Mouse (Mus musculus) E14TG2a.4 (cell line): ENCODE measurements around the gene Shld1.

Source experiments
- H3K27me3 ChIP-seq: 2 replicates; pipeline ENCODE4 v1.6.1; 2014; ENCODE audit warnings: low read length, control low read depth; ENCODE audit not compliant: insufficient read depth
- H3K36me3 ChIP-seq: 2 replicates; pipeline ENCODE4 v1.6.1; 2014; ENCODE audit warnings: low read length, control low read depth; ENCODE audit not compliant: insufficient read depth
- H3K4me1 ChIP-seq: replicated peaks from 2 replicates; pipeline ENCODE4 v1.6.1; 2014; ENCODE audit warnings: low read depth, low read length, control low read depth
- H3K4me3 ChIP-seq: replicated peaks from 2 replicates; pipeline ENCODE4 v1.5.1; 2014; ENCODE audit warnings: mild to moderate bottlenecking, low read length
- H3K9me3 ChIP-seq: 2 replicates; pipeline ENCODE4 v1.6.1; 2014; ENCODE audit warnings: low read length, control low read depth
- CTCF ChIP-seq: conservative IDR thresholded peaks from 2 replicates; pipeline ENCODE4 v1.5.1; 2014; ENCODE audit warnings: low read length
- NANOG ChIP-seq: IDR thresholded peaks from 2 replicates; pipeline ENCODE4 v1.6.1; 2014; ENCODE audit warnings: borderline replicate concordance, low read length, mixed read lengths
- POU5F1 ChIP-seq: IDR thresholded peaks from 2 replicates; pipeline ENCODE4 v1.6.1; 2014; ENCODE audit warnings: low read length, borderline replicate concordance

Gene Shld1

DNA sequence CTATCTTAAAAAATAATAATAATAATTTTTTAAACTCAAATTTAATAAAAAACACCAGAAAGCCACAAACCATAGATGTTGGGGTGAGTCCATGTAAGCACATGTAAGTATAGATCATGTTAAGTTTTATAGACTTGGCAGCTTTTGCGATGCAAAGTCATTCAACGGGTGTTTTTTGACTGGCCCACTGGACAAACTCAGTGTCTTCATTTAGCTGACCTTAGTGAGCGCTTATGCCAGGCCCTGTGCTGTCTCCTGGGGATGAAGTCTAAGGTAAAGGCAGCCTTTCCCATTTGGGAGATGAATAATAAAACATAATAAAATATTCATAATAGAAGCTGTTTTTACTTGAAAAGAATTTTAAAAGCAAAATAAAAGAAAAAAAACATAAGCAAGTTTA, 28.2 kb downstream of the Shld1 start:
- Histone ChIP-seq H3K36me3 (peaks cover 9% of the 10 kb centered on the region), H3K4me1 (peaks cover 28% of the 10 kb centered on the region), H3K4me3 (no peak overlapping the region), H3K27me3 (no peaks in the 10 kb centered on the region), H3K9me3 (peaks cover 5% of the 10 kb centered on the region)
- TF ChIP-seq POU5F1 (no peak), CTCF (no peak), NANOG (no peak)

DNA sequence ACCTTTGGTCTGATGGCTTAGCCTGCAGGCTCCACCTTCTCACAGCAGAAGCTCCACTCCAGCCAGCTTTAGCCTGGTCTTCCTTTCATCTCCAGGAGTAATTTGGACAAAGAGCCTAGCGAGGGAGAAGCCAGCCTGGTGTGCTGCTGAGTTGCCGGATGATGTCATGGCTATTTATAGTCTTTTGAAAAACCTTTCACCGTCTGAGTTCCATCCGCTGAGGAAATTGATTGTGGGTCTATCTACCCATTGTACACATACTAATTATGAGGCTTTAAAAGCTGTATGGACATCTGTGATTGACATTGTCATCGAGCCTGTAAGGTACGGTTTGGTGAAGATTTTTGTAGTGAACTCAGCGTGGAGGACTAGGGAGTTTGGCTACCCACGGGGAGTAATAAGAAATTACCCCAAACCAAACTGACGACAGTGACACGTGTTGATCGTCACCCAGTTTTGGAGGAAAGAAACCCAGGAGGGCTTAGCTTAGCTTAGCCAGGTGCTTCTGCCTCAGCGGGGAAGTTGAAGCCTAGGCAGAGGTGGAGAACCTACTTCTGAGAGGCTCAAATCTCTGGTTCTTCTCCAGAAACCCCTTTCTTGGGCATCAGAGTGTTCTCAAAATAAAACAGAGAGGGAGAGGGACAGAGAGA, 28.8 kb downstream of the Shld1 start:
- no peak overlapping the region for H3K4me3 ChIP-seq
- peaks cover 7% of the 10 kb centered on the region; the same call in 1 of the 2 replicates for H3K36me3 ChIP-seq
- peaks cover 5% of the 10 kb centered on the region for H3K9me3 ChIP-seq
- H3K4me1 ChIP-seq, result peaks cover 22% of the 10 kb centered on the region
- TF ChIP-seq NANOG (no peak), CTCF (no peak), POU5F1 (no peak)
- no peaks in the 10 kb centered on the region for H3K27me3 ChIP-seq

- Histone ChIP-seq H3K36me3 (peaks cover under 1% of the 10 kb centered on the region; the same call in 1 of the 2 replicates), H3K9me3 (peaks cover 5% of the 10 kb centered on the region), H3K27me3 (no peaks in the 10 kb centered on the region), H3K4me1 (peaks cover 18% of the 10 kb centered on the region), H3K4me3 (no peak overlapping the region)
- peak; percentile 77 for TF ChIP-seq CTCF
- no peak for TF ChIP-seq NANOG
Observed at GRCm38 (mm10) chr2:132716154-132716553, 29.4 kb downstream of the Shld1 start.

GRCm38 (mm10) chr2:132716901-132717536, 30.3 kb downstream of the Shld1 start:
- H3K9me3 ChIP-seq, result peaks cover 5% of the 10 kb centered on the region
- H3K4me1 ChIP-seq, result peaks cover 24% of the 10 kb centered on the region
- no peak for TF ChIP-seq POU5F1
- no peak for TF ChIP-seq CTCF
- TF ChIP-seq NANOG, result no peak
- no peaks in the 10 kb centered on the region for H3K27me3 ChIP-seq
- H3K36me3 ChIP-seq, result no peaks in the 10 kb centered on the region
- H3K4me3 ChIP-seq, result no peak overlapping the region

GRCm38 (mm10) chr2:132717537-132717912, 30.8 kb downstream of the Shld1 start:
- H3K4me1 ChIP-seq, result peaks cover 29% of the 10 kb centered on the region
- TF ChIP-seq POU5F1 (no peak), CTCF (no peak), NANOG (no peak)
- H3K9me3 ChIP-seq, result peaks cover 5% of the 10 kb centered on the region
- H3K4me3 ChIP-seq, result no peak overlapping the region
- H3K36me3 ChIP-seq, result no peaks in the 10 kb centered on the region
- H3K27me3 ChIP-seq, result no peaks in the 10 kb centered on the region

DNA sequence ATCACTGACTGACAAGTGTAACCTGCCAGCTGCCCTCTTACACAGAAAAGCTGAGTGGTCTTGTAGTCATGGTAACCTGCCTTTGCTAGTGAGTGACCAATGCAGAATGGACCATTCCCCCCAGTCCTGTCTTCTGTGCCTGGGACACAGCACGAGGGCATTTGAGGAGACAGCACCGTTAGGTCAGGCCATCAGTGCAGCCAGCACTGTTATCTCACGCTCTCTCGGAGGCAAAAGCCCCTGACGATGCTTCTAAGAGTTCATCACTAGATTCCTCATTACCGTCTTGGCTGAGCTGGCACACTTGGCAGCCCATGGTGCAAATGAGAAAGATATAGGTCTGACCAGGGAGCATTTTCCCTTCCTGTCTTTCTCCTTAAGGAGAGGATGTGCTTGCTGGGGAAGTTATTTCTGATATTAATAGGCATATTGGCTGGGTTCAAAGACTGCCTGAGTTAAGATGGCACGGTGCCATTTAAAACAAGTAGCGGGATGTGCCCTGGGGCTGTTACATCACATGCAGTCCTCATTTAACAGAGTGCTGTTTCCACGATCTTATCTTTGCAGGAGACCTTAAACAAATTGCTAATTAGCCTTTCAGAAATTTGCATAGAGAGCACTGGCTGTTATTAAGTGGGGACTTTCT, 34.3 kb downstream of the Shld1 start:
- Histone ChIP-seq H3K27me3 (no peaks in the 10 kb centered on the region), H3K9me3 (no peaks in the 10 kb centered on the region), H3K4me1 (peaks cover 13% of the 10 kb centered on the region), H3K4me3 (no peak overlapping the region), H3K36me3 (peaks cover 7% of the 10 kb centered on the region)
- TF ChIP-seq POU5F1 (no peak), NANOG (no peak), CTCF (no peak)

- H3K36me3 ChIP-seq, result peaks cover 7% of the 10 kb centered on the region
- peaks cover 12% of the 10 kb centered on the region for H3K4me1 ChIP-seq
- H3K27me3 ChIP-seq, result no peaks in the 10 kb centered on the region
- no peaks in the 10 kb centered on the region for H3K9me3 ChIP-seq
- H3K4me3 ChIP-seq, result no peak overlapping the region
- TF ChIP-seq POU5F1, result no peak
Observed at GRCm38 (mm10) chr2:132721844-132722243, 35.1 kb downstream of the Shld1 start.

DNA sequence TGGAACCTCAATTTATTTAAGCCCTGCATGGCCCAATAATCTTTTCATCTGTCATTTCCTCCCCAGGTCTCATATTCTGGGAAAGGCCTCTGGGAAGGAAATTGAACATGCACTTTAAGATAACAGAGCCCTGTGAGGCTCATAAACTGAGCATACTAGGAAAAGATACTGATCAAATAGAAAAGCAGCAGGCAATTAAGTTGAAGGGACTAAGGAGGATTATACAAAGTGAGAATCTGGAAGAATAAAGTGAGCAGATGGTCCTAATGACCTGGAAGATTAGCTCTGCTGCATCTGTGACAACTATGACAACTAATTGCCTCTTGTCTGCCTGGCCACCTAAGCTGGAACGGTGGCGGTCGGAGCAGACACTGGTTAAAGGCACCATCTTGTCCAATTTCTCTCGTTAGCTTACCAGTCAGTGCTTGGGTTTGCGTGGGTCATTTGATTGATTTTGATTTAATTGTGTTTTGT, 37.3 kb downstream of the Shld1 start:
- TF ChIP-seq POU5F1 (no peak), CTCF (no peak), NANOG (no peak)
- H3K9me3 ChIP-seq, result no peaks in the 10 kb centered on the region
- peaks cover 12% of the 10 kb centered on the region for H3K4me1 ChIP-seq
- H3K4me3 ChIP-seq, result no peak overlapping the region
- no peaks in the 10 kb centered on the region for H3K27me3 ChIP-seq
- H3K36me3 ChIP-seq, result peaks cover 7% of the 10 kb centered on the region
